Mouse (Mus musculus): ENCODE results near the gene Jpt1.
"Not testable (repeated sequence)": the region's sequence is repeated elsewhere in the genome, so short reads cannot be mapped to it uniquely, and the experiment has no call there.

Gene Jpt1

GRCm38 (mm10) chr11:115514238-115514663 is at the start of gene Jpt1:
Jpt1 (minus strand) TSS chr11:115514387.
- peak; percentile 95 for DNase-seq (ENCODE audit: extremely low spot score, low spot score)

- DNase-seq (ENCODE audit: extremely low spot score, low spot score): no peak
These were observed 49.2 kb upstream of the Jpt1 start for GRCm38 (mm10) chr11:115563406-115563805.

GRCm38 (mm10) chr11:115555717-115556116 is 41.5 kb upstream of the Jpt1 start:
- no peak for DNase-seq (ENCODE audit: extremely low spot score, low spot score)

- no peak for DNase-seq (ENCODE audit: extremely low spot score, low spot score)
These were observed 38.6 kb upstream of the Jpt1 start for GRCm38 (mm10) chr11:115552783-115553182.

- no peak for DNase-seq (ENCODE audit: extremely low spot score, low spot score)
These were observed 29.4 kb upstream of the Jpt1 start for GRCm38 (mm10) chr11:115543571-115543970.

- DNase-seq (ENCODE audit: extremely low spot score, low spot score): no peak
These were observed 23.9 kb upstream of the Jpt1 start for GRCm38 (mm10) chr11:115538045-115538444.

- no peak for DNase-seq (ENCODE audit: extremely low spot score, low spot score)
These were observed 22.8 kb upstream of the Jpt1 start for GRCm38 (mm10) chr11:115536856-115537568.

- DNase-seq (ENCODE audit: extremely low spot score, low spot score): peak; percentile 99
These were observed 22.0 kb upstream of the Jpt1 start, which contains the start of gene Sumo2 for GRCm38 (mm10) chr11:115536038-115536681. Sumo2 (minus strand) TSS chr11:115536276.

GRCm38 (mm10) chr11:115535401-115536037 is 21.3 kb upstream of the Jpt1 start:
- peak; percentile 81 for DNase-seq (ENCODE audit: extremely low spot score, low spot score)

GRCm38 (mm10) chr11:115534759-115535371 is 20.7 kb upstream of the Jpt1 start:
- no peak for DNase-seq (ENCODE audit: extremely low spot score, low spot score)

- DNase-seq (ENCODE audit: extremely low spot score, low spot score): not testable (repeated sequence)
These were observed 12.3 kb upstream of the Jpt1 start for GRCm38 (mm10) chr11:115526446-115526845.

GRCm38 (mm10) chr11:115522703-115523102 is 8.5 kb upstream of the Jpt1 start:
- DNase-seq (ENCODE audit: extremely low spot score, low spot score): no peak

- no peak for DNase-seq (ENCODE audit: extremely low spot score, low spot score)
These were observed 8.1 kb upstream of the Jpt1 start for GRCm38 (mm10) chr11:115522238-115522637.

GRCm38 (mm10) chr11:115521080-115521479 is 6.9 kb upstream of the Jpt1 start:
- DNase-seq (ENCODE audit: extremely low spot score, low spot score): no peak

GRCm38 (mm10) chr11:115520218-115520617 is 6.0 kb upstream of the Jpt1 start:
- no peak for DNase-seq (ENCODE audit: extremely low spot score, low spot score)

GRCm38 (mm10) chr11:115519581-115519980 is 5.4 kb upstream of the Jpt1 start:
- no peak for DNase-seq (ENCODE audit: extremely low spot score, low spot score)

GRCm38 (mm10) chr11:115518693-115519092 is 4.5 kb upstream of the Jpt1 start:
- DNase-seq (ENCODE audit: extremely low spot score, low spot score): no peak

GRCm38 (mm10) chr11:115516942-115517341 is 2.8 kb upstream of the Jpt1 start:
- no peak for DNase-seq (ENCODE audit: extremely low spot score, low spot score)

- DNase-seq (ENCODE audit: extremely low spot score, low spot score): no peak
These were observed 834 bp upstream of the Jpt1 start for GRCm38 (mm10) chr11:115515021-115515420.

- DNase-seq (ENCODE audit: extremely low spot score, low spot score): peak; percentile 74
These were observed 633 bp downstream of the Jpt1 start for GRCm38 (mm10) chr11:115513271-115514237.

Data from neural tube, embryonic 10.5 days (tissue).